Mouse (Mus musculus): ENCODE measurements around the gene Vasp.

Vasp gene

GRCm38 (mm10) chr7:19271238-19272172 is at the start of gene Vasp:
Vasp (minus strand) TSS chr7:19271817.
- DNase-seq (ENCODE audit: low spot score), result peak; percentile 77

- no peak for DNase-seq (ENCODE audit: low spot score)
Measured at GRCm38 (mm10) chr7:19320637-19321036, 49.0 kb upstream of the Vasp start.

GRCm38 (mm10) chr7:19319906-19320305 is 48.3 kb upstream of the Vasp start:
- DNase-seq (ENCODE audit: low spot score), result peak; percentile 89

- DNase-seq (ENCODE audit: low spot score), result no peak
Measured at GRCm38 (mm10) chr7:19319458-19319857, 47.8 kb upstream of the Vasp start.

- no peak for DNase-seq (ENCODE audit: low spot score)
Measured at GRCm38 (mm10) chr7:19318676-19319075, 47.1 kb upstream of the Vasp start.

- no peak for DNase-seq (ENCODE audit: low spot score)
Measured at GRCm38 (mm10) chr7:19318201-19318600, 46.6 kb upstream of the Vasp start.

- DNase-seq (ENCODE audit: low spot score), result no peak
Measured at GRCm38 (mm10) chr7:19316451-19317161, 45.0 kb upstream of the Vasp start.

GRCm38 (mm10) chr7:19314033-19314432 is 42.4 kb upstream of the Vasp start:
- no peak for DNase-seq (ENCODE audit: low spot score)

- DNase-seq (ENCODE audit: low spot score), result no peak
Measured at GRCm38 (mm10) chr7:19311991-19312390, 40.4 kb upstream of the Vasp start.

- DNase-seq (ENCODE audit: low spot score), result peak; percentile 93
Measured at GRCm38 (mm10) chr7:19309884-19310641, 38.4 kb upstream of the Vasp start, which contains the start of gene Fosb. Fosb (minus strand) TSS chr7:19310051.

- no peak for DNase-seq (ENCODE audit: low spot score)
Measured at GRCm38 (mm10) chr7:19309278-19309883, 37.8 kb upstream of the Vasp start.

- peak; percentile 88 for DNase-seq (ENCODE audit: low spot score)
Measured at GRCm38 (mm10) chr7:19308454-19309277, 37.0 kb upstream of the Vasp start.

- DNase-seq (ENCODE audit: low spot score), result peak; percentile 72
Measured at GRCm38 (mm10) chr7:19307739-19308453, 36.3 kb upstream of the Vasp start.

GRCm38 (mm10) chr7:19306819-19307738 is 35.5 kb upstream of the Vasp start:
- DNase-seq (ENCODE audit: low spot score), result no peak

- no peak for DNase-seq (ENCODE audit: low spot score)
Measured at GRCm38 (mm10) chr7:19305796-19306765, 34.5 kb upstream of the Vasp start.

GRCm38 (mm10) chr7:19305413-19305735 is 33.8 kb upstream of the Vasp start:
- DNase-seq (ENCODE audit: low spot score), result no peak

- no peak for DNase-seq (ENCODE audit: low spot score)
Measured at GRCm38 (mm10) chr7:19304501-19305412, 33.1 kb upstream of the Vasp start.

Measured in adipocyte (in vitro differentiated cells).